Mouse (Mus musculus) gastrocnemius, postnatal 4 days (tissue): Measurements from ENCODE around the gene Vwa7. TPM values are rescaled to one million over a fixed set of nuclear protein-coding genes. Genes with fewer than 3 reads are reported as not detected.
"Not testable (repeated sequence)": the region's sequence is repeated elsewhere in the genome, so short reads cannot be mapped to it uniquely, and the experiment has no call there.

Source experiments
- DNase-seq, 2 experiments: peaks; one replicate each; pipeline ENCODE4 v3.0.0; 2021 to 2022; ENCODE audit warnings: low spot score in 2 of 2, mixed read lengths in 2 of 2
- total RNA-seq, 2 experiments: library from RNA; stranded (reverse); gene quantifications; 2 replicates each; pipeline ENCODE4 v1.2.3; 2021

The Vwa7 gene
- total RNA-seq, 2 experiments from 2014 or later, result 0.96 to 1.2 TPM

DNA sequence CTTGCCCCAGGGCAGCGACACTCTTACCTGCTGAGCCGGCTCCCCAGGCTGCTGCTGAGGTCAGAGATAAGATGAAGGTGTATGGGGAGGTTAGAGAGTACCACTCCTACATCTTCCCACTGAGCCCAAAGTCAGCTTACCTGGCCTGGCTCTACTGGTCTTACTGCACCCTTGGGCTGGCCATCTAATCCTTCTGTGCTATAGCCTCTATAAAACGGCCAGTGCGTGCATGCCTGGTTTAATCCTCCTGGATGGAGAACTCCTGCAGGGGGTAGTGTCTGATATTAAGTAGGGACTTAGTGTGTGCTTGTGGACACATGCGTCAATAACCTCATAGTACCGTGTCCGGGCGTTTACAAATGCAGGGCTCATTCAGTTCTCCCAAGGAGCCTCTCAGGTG lies 4.2 kb downstream of the Vwa7 start:
- DNase-seq, result no peak

DNA sequence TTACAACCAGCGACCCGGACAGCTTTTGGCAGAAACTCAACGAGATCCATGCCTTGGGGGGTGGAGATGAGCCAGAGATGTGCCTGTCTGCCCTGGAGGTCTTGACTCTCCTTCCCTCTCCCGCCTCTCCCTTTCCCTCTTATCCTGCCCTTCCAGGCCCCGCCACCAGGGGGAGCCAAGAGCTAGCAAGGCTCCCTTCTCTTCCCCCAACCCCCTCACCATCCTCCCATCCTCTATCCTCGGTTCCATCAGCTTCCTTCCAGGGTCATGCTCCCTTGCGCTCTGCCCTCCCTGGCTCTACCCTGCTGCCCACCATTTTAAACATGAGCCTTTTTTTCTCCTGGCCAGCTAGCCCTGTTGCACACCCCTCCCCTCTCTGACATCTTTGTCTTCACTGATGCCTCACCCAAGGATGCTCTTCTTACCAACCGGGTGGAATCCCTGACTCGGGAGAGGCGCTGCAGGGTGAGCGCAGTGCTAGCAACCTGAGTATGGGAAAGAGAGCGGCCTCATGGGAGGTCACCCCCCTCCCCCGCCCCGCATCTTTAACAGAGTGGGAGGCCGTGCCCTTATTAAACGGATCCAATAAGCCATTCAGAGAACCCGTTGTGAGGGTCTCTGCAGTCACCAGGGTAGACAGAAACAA lies 4.9 kb downstream of the Vwa7 start:
- DNase-seq, result peak; percentile 90 to 93

DNA sequence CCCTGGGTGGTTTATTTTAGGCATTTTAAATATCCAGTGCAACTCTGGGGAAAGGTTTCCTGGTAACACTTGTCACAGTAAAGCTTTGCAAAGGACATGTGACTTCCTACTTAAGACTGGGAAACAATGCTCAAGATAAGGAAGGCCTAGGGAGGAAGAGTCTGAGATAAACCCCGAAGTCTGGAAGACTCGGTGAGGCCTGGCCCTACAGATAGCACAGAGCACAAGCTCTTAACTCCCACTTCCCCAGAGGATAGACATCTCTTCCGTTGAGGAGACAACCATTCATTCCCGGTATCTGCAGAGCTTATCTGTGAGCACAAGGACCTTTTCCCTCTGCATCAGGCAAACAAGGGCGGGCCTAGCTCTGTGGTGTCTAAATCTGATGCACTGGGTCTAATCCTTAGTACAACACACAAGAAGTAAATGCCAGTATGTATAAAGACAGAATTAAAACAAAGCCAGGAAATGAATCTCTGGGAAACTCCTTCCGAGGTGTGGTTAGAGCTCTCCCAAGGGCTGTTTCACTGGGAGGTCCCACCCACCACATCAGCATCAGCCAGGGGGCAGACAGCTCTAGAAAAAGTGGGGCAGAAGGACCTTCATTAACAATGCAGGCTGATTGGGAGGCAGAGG lies 5.6 kb downstream of the Vwa7 start:
- no peak for DNase-seq

DNA sequence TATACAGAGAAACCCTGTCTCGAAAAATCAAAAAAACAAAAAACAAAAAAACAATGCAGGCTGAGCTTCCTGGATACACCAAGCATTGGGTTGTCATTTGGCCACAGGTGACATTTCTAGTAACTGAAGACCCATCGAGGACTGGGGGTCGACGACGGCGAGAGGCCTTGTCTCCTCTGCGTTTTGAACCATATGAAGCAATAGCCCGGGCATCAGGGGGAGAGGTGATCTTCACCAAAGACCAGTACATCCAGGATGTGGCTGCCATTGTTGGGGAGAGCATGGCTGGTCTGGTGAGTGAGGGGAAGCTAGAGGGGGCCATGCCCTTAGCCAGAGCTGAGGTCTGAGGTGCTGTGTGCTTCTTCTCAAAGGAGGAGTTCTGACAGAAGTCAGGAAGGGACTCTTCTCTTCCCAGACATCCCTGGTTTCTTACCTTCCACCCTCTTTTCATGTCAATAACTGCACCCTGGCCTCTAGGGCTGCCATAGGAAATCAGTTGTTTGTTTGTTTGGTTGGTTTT lies 6.2 kb downstream of the Vwa7 start:
- DNase-seq, result peak in 1 of 2 experiments; percentile 9

DNA sequence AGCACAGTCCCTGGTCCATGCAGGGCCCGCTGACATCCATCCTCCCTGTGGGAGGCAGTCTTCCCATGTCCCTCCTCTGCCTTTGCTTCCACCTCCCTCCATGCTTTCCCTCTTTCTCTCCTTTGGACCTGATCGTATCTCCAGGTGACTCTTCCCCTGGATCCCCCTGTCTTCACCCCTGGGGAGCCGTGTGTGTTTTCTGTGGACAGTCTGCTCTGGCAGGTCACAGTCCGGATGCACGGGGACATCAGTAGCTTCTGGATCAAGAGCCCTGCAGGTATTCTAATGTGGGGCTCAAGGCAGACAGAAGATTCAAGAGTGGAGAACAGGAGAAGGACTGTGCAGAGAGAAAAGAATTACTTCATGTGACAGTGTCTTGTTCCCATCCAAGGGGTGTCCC lies 6.8 kb downstream of the Vwa7 start:
- DNase-seq, result no peak

DNA sequence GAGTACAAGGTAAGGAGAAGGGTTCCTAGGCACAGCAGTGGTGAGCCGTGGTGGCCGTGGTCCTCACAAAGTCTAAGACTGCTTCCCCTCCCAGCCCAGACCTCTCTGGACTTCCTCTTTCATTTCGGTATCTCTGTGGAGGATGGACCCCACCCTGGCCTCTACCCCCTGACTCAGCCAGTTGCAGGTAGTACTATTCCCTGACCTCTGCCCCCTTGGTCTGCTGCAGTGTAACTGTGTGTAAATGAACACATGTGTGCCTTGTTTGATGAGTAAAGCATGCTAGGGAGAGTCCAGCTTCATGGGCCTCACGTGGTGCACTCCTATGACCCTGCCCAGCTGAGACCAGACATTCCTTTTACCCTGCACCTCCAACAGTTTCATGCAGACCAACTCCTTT lies 7.4 kb downstream of the Vwa7 start:
- DNase-seq, result no peak

DNA sequence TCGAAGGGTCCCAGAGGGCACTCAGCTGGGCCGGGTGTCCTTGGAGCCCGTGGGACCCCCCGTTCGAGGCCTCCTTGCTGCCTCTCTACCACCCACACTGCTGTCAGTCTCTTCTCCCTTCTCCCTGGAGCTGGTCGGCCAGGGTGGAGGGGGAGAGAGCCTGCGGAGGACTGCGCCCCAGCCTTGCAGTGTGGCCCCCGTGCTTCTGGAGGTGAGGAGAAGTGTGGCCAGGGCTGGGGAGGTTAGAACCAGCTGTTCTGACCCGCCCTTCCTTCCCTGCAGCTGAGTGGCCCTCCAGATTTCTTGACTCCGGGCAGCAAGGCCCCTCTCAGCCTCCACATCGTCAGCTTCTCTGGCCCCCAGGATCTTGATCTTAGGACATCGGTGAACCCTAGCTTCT lies 7.9 kb downstream of the Vwa7 start:
- DNase-seq, result no peak

DNA sequence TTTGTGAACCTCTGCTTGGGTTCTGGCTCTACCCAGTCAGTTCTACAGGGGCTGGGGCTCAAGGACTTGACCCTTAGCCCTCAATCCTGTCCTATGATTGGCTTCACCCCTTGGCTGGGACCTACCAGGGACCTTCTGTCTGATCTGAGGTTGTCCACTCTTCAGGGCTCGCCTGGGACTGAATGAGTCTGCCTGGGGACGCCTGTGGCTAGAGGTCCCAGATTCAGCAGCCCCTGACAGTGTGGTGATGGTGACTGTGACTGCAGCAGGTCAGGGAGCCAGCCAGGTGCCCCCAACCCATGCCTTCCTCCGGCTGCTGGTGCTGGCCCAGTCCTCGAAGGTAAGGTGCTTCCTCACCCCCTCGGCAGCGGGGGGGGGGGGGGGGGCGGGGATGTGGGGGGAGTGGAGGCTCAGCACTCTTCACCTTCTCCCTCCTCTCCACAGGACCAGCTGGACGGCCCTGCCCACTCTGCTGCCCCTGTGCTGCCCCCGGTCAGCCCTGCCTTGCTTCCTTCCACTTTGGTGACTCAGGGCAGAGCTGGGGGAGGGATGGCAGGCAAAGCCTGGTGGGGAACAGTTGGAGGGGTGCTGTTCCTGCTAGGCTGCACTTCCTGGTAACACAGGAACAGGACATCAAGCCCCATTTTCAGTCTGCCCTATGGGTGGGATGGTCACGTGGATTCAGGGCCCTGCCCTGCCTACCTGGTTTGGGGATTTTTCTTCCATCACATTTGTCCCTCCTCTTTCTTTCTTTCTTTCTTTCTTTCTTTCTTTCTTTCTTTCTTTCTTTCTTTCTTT lies 8.5 kb downstream of the Vwa7 start:
- DNase-seq, result no peak

DNA sequence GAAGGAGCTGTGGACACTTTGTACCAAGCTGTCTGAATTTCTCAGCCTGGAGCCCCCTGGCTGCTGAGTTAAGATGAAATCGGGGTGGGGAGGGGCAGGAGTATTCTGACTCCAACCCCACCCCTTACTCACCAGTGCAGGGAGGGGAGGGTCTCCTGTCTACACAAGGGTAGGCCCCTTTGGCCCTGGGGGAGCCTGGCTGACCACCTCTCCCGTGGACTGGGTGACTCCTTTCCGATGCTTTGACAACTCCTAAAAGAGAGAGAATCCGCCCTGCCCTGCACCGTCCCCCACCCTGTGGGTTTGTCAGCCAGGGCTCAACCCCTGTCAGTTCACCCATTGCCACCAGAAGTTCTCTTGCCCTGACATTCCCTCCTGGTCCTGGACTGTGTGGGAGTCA lies 9.8 kb downstream of the Vwa7 start:
- DNase-seq, result no peak

DNA sequence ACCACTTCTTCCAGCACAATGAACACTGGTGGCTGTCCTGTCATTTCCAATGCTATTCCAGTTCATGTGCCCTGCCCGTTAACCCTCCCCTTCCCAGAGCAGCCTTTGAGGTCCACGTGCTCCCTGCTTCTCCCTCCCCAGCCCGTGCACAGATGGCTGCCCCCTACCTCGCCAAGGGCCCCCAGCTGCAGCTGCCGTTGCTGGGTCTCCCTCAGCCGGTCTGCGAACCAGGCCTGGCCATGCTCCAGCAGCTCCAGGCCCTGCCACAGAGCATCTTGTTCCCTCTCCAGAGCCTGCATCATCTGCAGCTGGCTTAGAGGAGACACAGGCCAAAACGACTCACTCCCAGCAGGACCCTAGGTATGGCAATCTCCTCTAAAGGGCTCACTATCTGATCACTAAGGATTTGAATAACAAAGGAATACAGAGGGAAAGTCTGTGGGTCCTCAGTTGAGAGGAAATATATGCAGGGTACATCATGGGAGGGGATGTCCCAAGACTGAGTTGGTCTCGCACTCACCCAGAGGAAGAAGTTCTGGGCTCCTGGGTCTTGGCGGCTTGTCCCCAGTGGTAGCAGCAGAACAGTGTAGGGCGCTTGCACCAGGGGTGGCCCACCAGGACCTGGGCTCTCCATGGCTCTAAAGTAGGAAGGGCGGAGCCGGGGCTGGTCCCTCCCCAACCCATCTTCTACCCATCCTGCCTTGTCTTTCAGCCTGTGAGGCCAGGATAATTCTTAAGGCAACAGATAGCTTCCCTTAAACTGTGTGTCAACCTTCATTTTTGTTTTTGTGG lies 11.1 kb downstream of the Vwa7 start, which contains the start of gene Sapcd1:
Gene Sapcd1, minus strand, starts transcription at position 740 of the 792 bp plus-strand sequence.
- DNase-seq, result peak; percentile 77 to 87

DNA sequence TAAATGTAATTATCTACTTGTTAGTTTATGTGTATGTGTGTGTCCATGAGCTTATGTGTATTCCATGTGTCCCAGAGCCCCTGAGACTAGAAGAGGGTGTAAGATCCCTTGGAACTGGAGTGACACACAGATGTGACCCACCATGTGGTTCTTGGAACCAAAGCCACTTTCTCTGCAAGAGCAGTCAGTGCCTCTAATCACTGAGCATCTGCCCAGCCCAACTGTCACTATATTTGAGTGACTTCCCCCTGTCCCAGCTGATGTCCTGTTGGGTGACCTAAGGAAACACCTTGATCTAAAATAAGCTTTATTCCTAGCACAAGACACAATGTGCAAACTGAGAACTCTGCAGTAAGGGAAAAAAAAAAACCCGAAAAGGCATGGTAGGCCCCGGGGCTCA lies 11.9 kb downstream of the Vwa7 start:
- no peak for DNase-seq

DNA sequence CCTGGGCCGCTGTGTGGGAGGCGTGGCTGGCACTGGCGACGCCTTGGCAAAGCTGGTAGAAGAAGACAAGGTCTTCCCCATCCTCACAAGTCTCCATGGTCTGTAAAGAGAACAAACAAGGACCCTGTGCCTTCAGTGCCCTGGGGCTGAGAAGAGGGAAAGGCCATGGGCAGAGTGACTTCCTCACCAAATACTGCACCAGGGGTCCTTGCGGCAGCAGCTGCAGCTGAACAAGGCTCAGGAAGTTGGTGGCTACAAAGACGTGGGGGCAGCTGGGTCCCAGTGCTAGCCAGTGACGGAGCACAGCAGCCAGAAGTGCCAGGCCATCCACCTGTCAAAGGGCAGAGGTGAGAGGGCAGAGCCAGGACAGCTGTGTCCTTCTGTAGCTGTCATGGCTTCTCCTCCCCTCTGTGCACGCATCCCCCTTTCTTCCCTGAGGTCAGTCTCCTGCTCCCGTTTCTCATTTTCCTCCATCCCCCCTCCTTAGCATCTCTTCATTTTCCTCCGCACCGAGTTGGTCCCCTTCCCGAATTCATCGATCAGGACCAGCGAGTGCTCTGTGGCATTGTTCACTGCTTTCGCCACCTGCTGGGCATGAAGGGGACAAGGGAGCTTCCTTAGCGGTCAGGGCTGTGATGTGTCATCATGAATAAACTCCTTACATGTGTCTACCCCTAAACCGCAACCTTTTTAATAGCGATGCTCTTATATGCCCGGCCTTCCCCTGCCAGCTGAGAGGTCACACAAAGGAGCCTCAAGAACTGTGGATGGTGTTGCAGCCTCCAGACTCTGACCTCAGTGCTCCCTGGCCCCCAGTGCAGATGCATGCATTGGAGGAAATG lies 13.5 kb downstream of the Vwa7 start:
- DNase-seq, result peak in 1 of 2 experiments; percentile 32

DNA sequence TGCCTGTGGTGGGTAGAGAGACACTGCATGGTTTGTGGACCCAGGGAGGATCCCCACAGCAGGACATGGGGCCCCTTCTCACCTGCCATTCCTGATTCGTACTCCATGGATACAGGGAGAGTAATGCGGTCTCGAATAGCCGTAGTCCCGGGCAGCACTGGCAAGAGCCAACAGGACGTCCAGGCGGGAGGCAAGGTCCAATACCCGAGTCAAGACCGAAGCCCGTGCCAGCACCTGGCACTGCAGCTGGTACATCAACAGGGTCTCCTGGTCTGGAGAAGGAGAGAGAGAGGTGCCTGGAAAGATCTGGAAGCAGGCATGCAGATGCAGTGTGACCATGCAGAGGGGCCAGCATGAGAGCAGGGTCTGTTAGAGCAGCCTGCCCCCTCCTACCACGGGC lies 14.9 kb downstream of the Vwa7 start:
- no peak for DNase-seq

DNA sequence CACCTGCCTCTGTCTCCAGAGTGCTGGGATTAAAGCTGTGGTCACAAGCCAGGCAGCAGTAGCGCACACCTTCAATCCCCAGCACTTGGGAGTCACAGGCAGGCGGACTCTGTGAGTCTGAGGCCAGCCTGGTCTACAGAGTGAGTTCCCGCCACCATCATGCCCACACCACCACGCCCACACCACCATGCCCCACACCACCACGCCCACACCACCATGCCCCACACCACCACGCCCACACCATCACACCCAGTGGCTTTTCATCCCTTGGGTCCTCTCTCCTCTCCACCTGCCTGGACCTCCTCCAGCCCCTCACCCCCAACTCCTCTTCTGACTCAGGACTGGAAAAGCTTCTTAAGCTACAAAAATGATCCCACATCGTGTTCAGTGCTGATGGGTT lies 15.5 kb downstream of the Vwa7 start:
- DNase-seq, result no peak

DNA sequence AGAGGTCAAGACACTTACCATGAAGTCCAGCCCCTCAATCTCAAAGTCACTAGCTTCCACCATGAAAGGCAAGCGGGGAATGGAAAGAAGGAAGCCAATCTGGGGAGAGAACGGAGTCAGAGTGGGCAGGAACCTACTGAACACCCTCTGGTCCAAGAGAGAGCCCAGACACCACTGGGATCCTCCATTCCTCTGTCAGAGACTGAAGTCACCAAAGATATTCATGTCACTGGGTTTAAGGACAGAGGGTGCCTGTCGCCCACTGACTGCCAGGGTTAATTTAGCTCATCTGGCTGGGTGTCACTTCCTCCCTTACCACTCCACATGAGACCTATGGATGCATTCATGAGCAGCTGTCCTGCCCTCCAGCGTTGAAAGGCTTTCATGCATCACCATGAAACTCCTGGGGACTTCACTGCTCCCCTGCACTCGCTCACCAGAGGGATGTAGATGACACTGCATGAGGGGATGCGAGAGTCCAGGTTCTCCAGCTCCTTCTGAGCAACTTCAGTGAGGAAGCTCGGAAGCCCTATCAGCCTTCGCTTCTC lies 16.0 kb downstream of the Vwa7 start:
- DNase-seq, result no peak

DNA sequence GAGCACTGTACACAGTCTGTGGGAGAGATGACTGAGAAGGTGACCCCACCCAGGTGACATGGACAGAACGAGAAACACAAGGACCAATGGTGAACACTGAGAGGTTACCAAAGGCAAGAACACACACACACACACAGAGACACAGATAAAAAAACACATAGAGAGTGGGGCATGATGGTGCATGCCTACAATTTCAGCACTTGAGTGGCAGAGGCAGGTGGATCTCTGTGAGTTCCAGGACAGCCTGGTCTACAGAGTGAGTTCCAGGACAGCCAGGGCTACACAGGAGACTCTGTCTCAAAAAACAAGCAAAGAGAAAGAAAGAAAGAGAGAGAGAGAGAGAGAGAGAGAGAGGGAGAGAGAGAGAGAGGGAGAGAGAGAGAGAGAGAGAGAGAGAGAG lies 17.3 kb downstream of the Vwa7 start:
- DNase-seq, result not testable (repeated sequence)

DNA sequence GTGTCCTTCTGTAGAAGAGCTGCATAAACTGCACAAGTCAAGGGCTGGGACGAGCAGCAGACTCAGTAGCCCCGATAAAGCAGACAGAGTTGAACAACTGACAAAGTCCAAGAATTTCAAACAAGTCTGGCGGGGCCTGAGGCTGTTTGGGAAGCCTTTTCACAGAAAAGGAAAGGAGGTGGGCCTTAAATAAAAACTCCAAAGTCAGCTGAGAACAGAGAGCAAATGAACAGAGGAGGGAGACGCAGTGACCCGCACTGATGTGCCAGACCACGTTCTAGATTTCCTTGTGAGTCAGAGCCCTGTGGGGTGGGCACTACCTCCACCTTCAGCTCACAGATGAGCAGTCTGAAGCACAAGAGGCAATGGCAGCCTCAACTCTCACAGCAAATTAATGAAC lies 18.5 kb downstream of the Vwa7 start:
- no peak for DNase-seq

DNA sequence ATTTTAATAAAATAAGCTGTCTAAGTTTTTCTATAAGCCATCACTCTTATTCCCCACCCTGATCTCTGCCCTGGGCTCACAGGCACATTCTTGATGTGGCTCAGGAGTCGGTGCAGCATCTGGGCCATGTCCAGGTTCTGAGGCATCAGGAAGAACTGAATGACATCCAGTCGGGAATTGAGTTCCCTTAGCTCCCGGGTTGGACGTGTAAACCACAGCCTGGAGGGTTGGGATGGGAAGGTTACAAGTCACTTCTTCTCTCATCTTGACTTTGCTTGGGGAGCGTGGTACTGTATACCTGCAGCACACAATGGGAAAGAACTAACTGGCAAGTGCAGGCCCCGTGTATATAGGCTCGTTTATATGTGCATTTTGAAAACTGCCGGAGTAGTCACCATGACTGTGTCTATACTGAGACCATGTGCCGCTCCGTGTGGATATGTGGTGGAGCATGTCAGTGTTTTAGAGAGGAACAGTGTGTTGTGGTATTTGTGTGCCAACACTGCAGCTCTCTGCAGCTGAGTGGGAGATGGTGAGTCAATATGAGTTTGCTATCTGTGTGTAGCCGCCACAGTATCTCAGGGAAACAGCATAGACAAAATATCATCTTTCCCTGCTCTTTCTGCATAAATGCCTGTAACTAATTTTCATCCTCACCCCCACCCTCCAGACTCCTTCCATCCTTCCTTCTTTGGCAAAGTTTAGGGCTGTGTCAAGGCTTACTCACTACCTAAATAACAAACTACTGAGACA lies 22.9 kb downstream of the Vwa7 start:
- no peak for DNase-seq

DNA sequence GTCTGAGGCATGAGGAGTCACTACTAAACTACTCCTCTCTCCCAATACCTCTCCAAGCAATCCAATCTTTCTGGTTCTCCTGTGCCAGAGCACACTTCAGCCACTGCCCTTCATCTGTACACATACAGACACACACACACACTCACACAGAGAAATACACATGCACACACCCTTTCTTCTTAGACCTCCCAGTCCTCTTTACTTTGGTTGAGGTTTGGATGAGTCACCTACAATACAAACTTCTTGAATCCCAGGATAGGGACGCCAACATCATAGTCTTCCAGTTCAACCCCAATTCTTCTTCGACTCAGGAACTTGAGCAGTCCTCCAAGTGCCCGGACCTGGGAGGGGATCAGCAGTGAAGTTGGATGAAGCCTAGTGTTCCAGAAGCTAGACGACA lies 27.4 kb downstream of the Vwa7 start:
- DNase-seq, result no peak
